Mouse (Mus musculus) C2C12 (cell line): ENCODE data around the gene Tnfrsf4. TPM values are rescaled to one million over a fixed set of nuclear protein-coding genes. Genes with fewer than 3 reads are reported as not detected.

Experiments used
- H3K27me3 ChIP-seq: one replicate; pipeline ENCODE4 v1.6.1; 2011; ENCODE audit not compliant: control insufficient read depth, insufficient read depth, insufficient read length
- H3K36me3 ChIP-seq: one replicate; pipeline ENCODE4 v1.6.1; 2011; ENCODE audit not compliant: control insufficient read depth, insufficient read depth
- H3K4me3 ChIP-seq: one replicate; pipeline ENCODE4 v1.5.1; 2011; ENCODE audit warnings: mild to moderate bottlenecking, control low read depth; ENCODE audit not compliant: poor library complexity, insufficient read depth, severe bottlenecking
- H3K79me2 ChIP-seq: one replicate; pipeline ENCODE4 v1.6.1; 2011; ENCODE audit not compliant: control insufficient read depth, insufficient read depth
- H3K79me3 ChIP-seq: one replicate; pipeline ENCODE4 v1.6.1; 2011; ENCODE audit warnings: low read depth, control low read depth
- H3ac ChIP-seq: one replicate; pipeline ENCODE3; 2011; ENCODE audit warnings: low read depth; ENCODE audit not compliant: control insufficient read depth, insufficient read length
- CEBPB ChIP-seq: IDR thresholded peaks from one replicate; pipeline ENCODE4 v1.6.1; 2011; ENCODE audit warnings: low read depth, mild to moderate bottlenecking, control low read depth, moderate library complexity
- CTCF ChIP-seq: IDR thresholded peaks from one replicate; pipeline ENCODE4 v1.5.1; 2011; ENCODE audit not compliant: control insufficient read depth, insufficient read depth, insufficient read length
- FOSL1 ChIP-seq: IDR thresholded peaks from one replicate; pipeline ENCODE4 v1.8.0; 2011; ENCODE audit warnings: mild to moderate bottlenecking, low read length; ENCODE audit not compliant: poor library complexity, insufficient read depth, severe bottlenecking
- MAX ChIP-seq: IDR thresholded peaks from one replicate; pipeline ENCODE4 v1.6.1; 2011; ENCODE audit warnings: mild to moderate bottlenecking, control low read depth
- MYOD1 ChIP-seq: IDR thresholded peaks from one replicate; pipeline ENCODE4 v1.6.1; 2011; ENCODE audit warnings: low read depth; ENCODE audit not compliant: control insufficient read depth, insufficient read length
- MYOG ChIP-seq: IDR thresholded peaks from one replicate; pipeline ENCODE4 v1.6.1; 2011; ENCODE audit not compliant: control insufficient read depth, insufficient read length; ENCODE audit errors: extremely low read depth
- USF1 ChIP-seq: IDR thresholded peaks from one replicate; pipeline ENCODE4 v1.6.1; 2011; ENCODE audit warnings: low read depth, mild to moderate bottlenecking, control low read depth, moderate library complexity
- polyA plus RNA-seq: library from polyadenylated mRNA; unstranded; fragments of >200 nt; fragmentation: generic; extraction: Trizol; gene quantifications from one replicate; pipeline ENCODE4 v1.2.1, GENCODE M21; 2012; ENCODE audit warnings: missing spikeins

Tnfrsf4 gene
- polyA plus RNA-seq, 1 experiment, result 0.54 TPM

- Histone ChIP-seq H3K79me3 (no peaks in the 10 kb centered on the region), H3K79me2 (no peaks in the 10 kb centered on the region), H3K36me3 (no peaks in the 10 kb centered on the region), H3K4me3 (no peak overlapping the region), H3K27me3 (peaks cover 8% of the 10 kb centered on the region), H3ac (no peak overlapping the region)
- TF ChIP-seq USF1, result no peak
- no peak for TF ChIP-seq MYOG
- no peak for TF ChIP-seq MYOD1
- no peak for TF ChIP-seq FOSL1
- no peak for TF ChIP-seq CEBPB
- no peak for TF ChIP-seq CTCF
- no peak for TF ChIP-seq MAX
These were observed 32.1 kb upstream of the Tnfrsf4 start for GRCm38 (mm10) chr4:155981436-155982082.

DNA sequence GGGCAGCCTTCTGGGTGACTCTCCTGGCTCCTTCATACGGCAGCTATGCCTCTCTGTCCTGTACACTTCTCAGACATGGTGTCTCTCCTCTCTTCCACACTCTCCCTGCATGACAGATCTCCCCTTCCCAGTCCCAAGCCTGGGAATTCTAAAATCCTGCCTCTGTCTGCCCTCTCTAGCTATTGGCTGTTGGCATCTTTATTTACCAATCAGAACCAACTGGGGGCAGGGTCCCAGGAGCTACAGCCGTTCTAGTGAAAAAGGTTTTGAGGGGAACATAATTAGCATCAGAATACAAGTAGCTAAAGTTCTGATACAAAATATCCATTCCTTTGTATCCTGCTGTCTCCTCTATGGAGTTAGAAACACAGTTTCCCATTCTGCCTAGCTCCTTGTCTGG, 29.9 kb upstream of the Tnfrsf4 start:
- no peak overlapping the region for H3K4me3 ChIP-seq
- H3ac ChIP-seq, result no peak overlapping the region
- peaks cover 8% of the 10 kb centered on the region for H3K27me3 ChIP-seq
- no peaks in the 10 kb centered on the region for H3K79me3 ChIP-seq
- no peaks in the 10 kb centered on the region for H3K36me3 ChIP-seq
- H3K79me2 ChIP-seq, result no peaks in the 10 kb centered on the region
- TF ChIP-seq USF1 (no peak), FOSL1 (no peak), MYOD1 (no peak), MYOG (no peak), CTCF (no peak), CEBPB (no peak), MAX (no peak)

- no peak overlapping the region for H3K4me3 ChIP-seq
- H3K36me3 ChIP-seq, result peaks cover 8% of the 10 kb centered on the region
These were observed 22.3 kb upstream of the Tnfrsf4 start for GRCm38 (mm10) chr4:155991211-155991907.

GRCm38 (mm10) chr4:155991908-155992230, 21.8 kb upstream of the Tnfrsf4 start:
- Histone ChIP-seq H3K79me3 (peaks cover 39% of the 10 kb centered on the region), H3K27me3 (no peaks in the 10 kb centered on the region), H3K79me2 (peaks cover 48% of the 10 kb centered on the region), H3ac (peak overlapping the region; percentile 90), H3K4me3 (peak overlapping the region; percentile 39), H3K36me3 (peaks cover 12% of the 10 kb centered on the region)
- no peak for TF ChIP-seq MYOG
- TF ChIP-seq MYOD1, result no peak
- no peak for TF ChIP-seq USF1
- no peak for TF ChIP-seq MAX
- TF ChIP-seq FOSL1, result no peak
- TF ChIP-seq CEBPB, result no peak
- no peak for TF ChIP-seq CTCF

More at GRCm38 (mm10) chr4:155991211-155991907, 22.3 kb upstream of the Tnfrsf4 start:
- Histone ChIP-seq H3ac (no peak overlapping the region), H3K79me2 (peaks cover 43% of the 10 kb centered on the region), H3K27me3 (no peaks in the 10 kb centered on the region), H3K79me3 (peaks cover 34% of the 10 kb centered on the region)
- TF ChIP-seq FOSL1, result no peak

- H3K36me3 ChIP-seq, result peaks cover 17% of the 10 kb centered on the region
- H3ac ChIP-seq, result peak within 1 kb of the TSS; percentile 90
- H3K27me3 ChIP-seq, result no peaks in the 10 kb centered on the region
- peaks cover 53% of the 10 kb centered on the region for H3K79me2 ChIP-seq
- peak within 1 kb of the TSS; percentile 96 for H3K4me3 ChIP-seq
- TF ChIP-seq MAX (peak; percentile 100), CTCF (peak; percentile 95), USF1 (peak; percentile 44), MYOD1 (no peak)
- H3K79me3 ChIP-seq, result peaks cover 42% of the 10 kb centered on the region
These were observed 21.3 kb upstream of the Tnfrsf4 start, which contains the start of the genes B3galt6 and Sdf4 for GRCm38 (mm10) chr4:155992241-155992905. TSS of gene B3galt6 (minus strand) at chr4:155992649. TSS of gene Sdf4 (plus strand) at chr4:155992872.
